Mouse (Mus musculus): ENCODE data around the gene Cers6. TPM values are rescaled to one million over a fixed set of nuclear protein-coding genes. Genes with fewer than 3 reads are reported as not detected.

Cers6 gene
- polyA plus RNA-seq, 1 experiment = 10.3 TPM

DNA sequence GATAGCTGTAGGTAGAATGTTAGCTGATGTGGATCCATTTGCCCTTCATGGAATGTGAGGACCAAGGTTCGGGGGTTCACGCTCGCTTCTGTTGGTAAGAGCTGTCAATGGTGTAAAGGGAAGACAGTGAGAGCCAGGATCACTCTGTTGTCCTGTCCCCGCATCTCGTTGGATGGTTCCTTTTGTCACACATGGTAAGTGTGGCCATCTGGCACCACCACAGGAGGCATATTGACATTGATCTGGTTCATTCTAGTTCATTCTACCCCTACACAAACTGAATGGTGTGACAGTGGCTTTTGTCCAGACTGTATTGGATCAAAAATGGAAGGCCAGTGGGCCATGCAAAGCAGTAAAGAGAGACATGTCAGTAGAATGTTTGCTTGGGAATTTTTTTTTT lies 142.8 kb downstream of the Cers6 start:
- H3K79me3 ChIP-seq (ENCODE audit: low read depth) = no peaks in the 10 kb centered on the region
- peaks cover 7% of the 10 kb centered on the region for H3K36me3 ChIP-seq (ENCODE audit: control insufficient read depth, insufficient read depth)
- no peak overlapping the region for H3ac ChIP-seq (ENCODE audit: control insufficient read depth, insufficient read length, low read depth)
- TF ChIP-seq MAX (IDR thresholded peaks at IDR 0.05) (no peak), USF1 (IDR thresholded peaks at IDR 0.05; ENCODE audit: low read depth) (no peak), CEBPB (IDR thresholded peaks at IDR 0.05; ENCODE audit: low read depth) (no peak), CTCF (IDR thresholded peaks at IDR 0.05; ENCODE audit: control insufficient read depth, insufficient read depth, insufficient read length) (no peak), MYOD1 (IDR thresholded peaks at IDR 0.05; ENCODE audit: control insufficient read depth, insufficient read length, low read depth) (no peak), FOSL1 (IDR thresholded peaks at IDR 0.05; ENCODE audit: insufficient read depth, low read length, poor library complexity, severe bottlenecking) (no peak), MYOG (IDR thresholded peaks at IDR 0.05; ENCODE audit: control insufficient read depth, extremely low read depth, insufficient read length) (no peak)
- peaks cover 12% of the 10 kb centered on the region for H3K79me2 ChIP-seq (ENCODE audit: control insufficient read depth, insufficient read depth)
- H3K27me3 ChIP-seq (ENCODE audit: control insufficient read depth, insufficient read depth, insufficient read length) = no peaks in the 10 kb centered on the region
- no peak overlapping the region for H3K4me3 ChIP-seq (ENCODE audit: insufficient read depth, poor library complexity, severe bottlenecking)

DNA sequence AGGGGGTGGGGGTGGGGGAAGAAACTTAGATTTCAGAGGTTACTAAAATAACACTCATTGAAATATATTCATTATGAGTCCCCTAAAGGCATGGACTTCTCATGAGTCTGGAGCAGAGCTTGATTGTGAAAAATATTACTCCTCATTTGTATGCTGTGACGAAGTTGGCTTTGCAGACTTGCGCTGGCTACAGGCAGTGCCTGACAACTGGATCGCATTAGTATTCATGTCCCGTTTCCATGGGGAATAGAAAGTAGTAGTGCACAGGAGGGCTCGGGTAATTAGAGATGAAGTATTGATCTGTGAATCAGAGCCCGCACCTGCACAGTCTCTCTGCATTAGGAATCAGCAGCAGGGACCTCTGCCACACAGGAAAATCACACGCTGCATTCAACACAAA lies 150.2 kb downstream of the Cers6 start:
- Histone ChIP-seq H3ac (ENCODE audit: control insufficient read depth, insufficient read length, low read depth) (no peak overlapping the region), H3K79me2 (ENCODE audit: control insufficient read depth, insufficient read depth) (peaks cover 13% of the 10 kb centered on the region), H3K79me3 (ENCODE audit: low read depth) (peaks cover 2% of the 10 kb centered on the region), H3K27me3 (ENCODE audit: control insufficient read depth, insufficient read depth, insufficient read length) (no peaks in the 10 kb centered on the region), H3K4me3 (ENCODE audit: insufficient read depth, poor library complexity, severe bottlenecking) (no peak overlapping the region), H3K36me3 (ENCODE audit: control insufficient read depth, insufficient read depth) (no peaks in the 10 kb centered on the region)
- TF ChIP-seq CEBPB (IDR thresholded peaks at IDR 0.05; ENCODE audit: low read depth) (no peak), MYOG (IDR thresholded peaks at IDR 0.05; ENCODE audit: control insufficient read depth, extremely low read depth, insufficient read length) (no peak), CTCF (IDR thresholded peaks at IDR 0.05; ENCODE audit: control insufficient read depth, insufficient read depth, insufficient read length) (no peak), FOSL1 (IDR thresholded peaks at IDR 0.05; ENCODE audit: insufficient read depth, low read length, poor library complexity, severe bottlenecking) (no peak), MAX (IDR thresholded peaks at IDR 0.05) (no peak), MYOD1 (IDR thresholded peaks at IDR 0.05; ENCODE audit: control insufficient read depth, insufficient read length, low read depth) (no peak), USF1 (IDR thresholded peaks at IDR 0.05; ENCODE audit: low read depth) (no peak)

DNA sequence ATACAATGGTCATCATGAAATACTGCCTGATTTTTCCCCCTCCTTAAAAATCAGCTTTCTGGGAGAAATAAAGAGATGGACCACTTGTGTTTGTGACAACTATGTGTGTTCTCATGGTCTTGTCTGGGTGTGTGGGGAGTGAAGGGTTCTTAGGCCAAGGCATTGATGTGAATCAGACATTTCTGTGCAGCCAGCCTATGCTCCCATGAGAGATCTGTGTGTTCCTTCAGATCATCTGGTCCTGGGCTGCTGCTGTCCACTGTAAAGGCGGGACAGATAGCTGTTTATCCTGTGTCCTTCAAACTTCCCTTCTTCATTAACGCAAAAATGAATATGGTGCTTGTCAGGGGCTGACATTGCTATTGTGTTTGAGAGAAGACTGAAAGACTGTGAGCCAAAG lies 150.6 kb downstream of the Cers6 start:
- no peaks in the 10 kb centered on the region for H3K27me3 ChIP-seq (ENCODE audit: control insufficient read depth, insufficient read depth, insufficient read length)
- H3K79me3 ChIP-seq (ENCODE audit: low read depth) = peaks cover 2% of the 10 kb centered on the region
- no peak overlapping the region for H3K4me3 ChIP-seq (ENCODE audit: insufficient read depth, poor library complexity, severe bottlenecking)
- H3K79me2 ChIP-seq (ENCODE audit: control insufficient read depth, insufficient read depth) = peaks cover 11% of the 10 kb centered on the region
- no peaks in the 10 kb centered on the region for H3K36me3 ChIP-seq (ENCODE audit: control insufficient read depth, insufficient read depth)
- H3ac ChIP-seq (ENCODE audit: control insufficient read depth, insufficient read length, low read depth) = no peak overlapping the region
- TF ChIP-seq CEBPB (IDR thresholded peaks at IDR 0.05; ENCODE audit: low read depth) (no peak), MYOD1 (IDR thresholded peaks at IDR 0.05; ENCODE audit: control insufficient read depth, insufficient read length, low read depth) (no peak), FOSL1 (IDR thresholded peaks at IDR 0.05; ENCODE audit: insufficient read depth, low read length, poor library complexity, severe bottlenecking) (no peak), CTCF (IDR thresholded peaks at IDR 0.05; ENCODE audit: control insufficient read depth, insufficient read depth, insufficient read length) (no peak), USF1 (IDR thresholded peaks at IDR 0.05; ENCODE audit: low read depth) (no peak), MAX (IDR thresholded peaks at IDR 0.05) (no peak), MYOG (IDR thresholded peaks at IDR 0.05; ENCODE audit: control insufficient read depth, extremely low read depth, insufficient read length) (no peak)

GRCm38 (mm10) chr2:69014241-69014640 lies 153.0 kb downstream of the Cers6 start:
- TF ChIP-seq MAX (IDR thresholded peaks at IDR 0.05) (no peak), CEBPB (IDR thresholded peaks at IDR 0.05; ENCODE audit: low read depth) (no peak), FOSL1 (IDR thresholded peaks at IDR 0.05; ENCODE audit: insufficient read depth, low read length, poor library complexity, severe bottlenecking) (no peak), MYOD1 (IDR thresholded peaks at IDR 0.05; ENCODE audit: control insufficient read depth, insufficient read length, low read depth) (no peak), MYOG (IDR thresholded peaks at IDR 0.05; ENCODE audit: control insufficient read depth, extremely low read depth, insufficient read length) (no peak), USF1 (IDR thresholded peaks at IDR 0.05; ENCODE audit: low read depth) (no peak), CTCF (IDR thresholded peaks at IDR 0.05; ENCODE audit: control insufficient read depth, insufficient read depth, insufficient read length) (no peak)
- no peaks in the 10 kb centered on the region for H3K27me3 ChIP-seq (ENCODE audit: control insufficient read depth, insufficient read depth, insufficient read length)
- H3ac ChIP-seq (ENCODE audit: control insufficient read depth, insufficient read length, low read depth) = no peak overlapping the region
- peaks cover 2% of the 10 kb centered on the region for H3K79me3 ChIP-seq (ENCODE audit: low read depth)
- no peaks in the 10 kb centered on the region for H3K36me3 ChIP-seq (ENCODE audit: control insufficient read depth, insufficient read depth)
- no peak overlapping the region for H3K4me3 ChIP-seq (ENCODE audit: insufficient read depth, poor library complexity, severe bottlenecking)
- peaks cover 8% of the 10 kb centered on the region for H3K79me2 ChIP-seq (ENCODE audit: control insufficient read depth, insufficient read depth)

DNA sequence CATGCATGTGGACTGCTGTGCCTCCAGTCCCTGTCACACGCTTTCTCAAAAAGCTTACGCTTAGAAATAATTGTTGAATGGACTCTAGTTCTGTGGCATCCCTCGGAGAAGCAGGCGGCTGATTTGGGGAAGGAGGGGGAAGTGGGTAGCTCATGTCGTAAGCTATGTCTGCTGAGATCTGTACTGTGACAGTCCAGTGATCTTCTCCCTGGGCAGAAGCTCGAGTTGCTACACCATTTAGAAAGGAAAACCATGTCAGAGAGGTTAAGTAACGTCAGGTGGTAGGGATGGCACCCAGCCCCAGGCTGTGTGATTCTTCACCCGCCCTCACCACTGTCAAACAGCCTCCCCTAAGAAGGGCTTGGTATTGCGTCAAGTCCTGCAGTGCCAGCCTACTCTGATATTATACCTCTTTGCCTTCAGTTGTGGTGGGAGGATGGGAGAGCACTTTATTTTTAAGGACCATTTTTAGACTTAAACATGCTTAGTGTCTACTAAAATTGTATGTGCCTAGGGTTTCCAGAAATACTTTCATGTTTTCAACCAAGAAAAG lies 154.0 kb downstream of the Cers6 start:
- H3K79me3 ChIP-seq (ENCODE audit: low read depth) = peaks cover 2% of the 10 kb centered on the region
- H3K27me3 ChIP-seq (ENCODE audit: control insufficient read depth, insufficient read depth, insufficient read length) = no peaks in the 10 kb centered on the region
- no peak overlapping the region for H3ac ChIP-seq (ENCODE audit: control insufficient read depth, insufficient read length, low read depth)
- no peaks in the 10 kb centered on the region for H3K36me3 ChIP-seq (ENCODE audit: control insufficient read depth, insufficient read depth)
- peaks cover 8% of the 10 kb centered on the region for H3K79me2 ChIP-seq (ENCODE audit: control insufficient read depth, insufficient read depth)
- H3K4me3 ChIP-seq (ENCODE audit: insufficient read depth, poor library complexity, severe bottlenecking) = no peak overlapping the region
- TF ChIP-seq USF1 (IDR thresholded peaks at IDR 0.05; ENCODE audit: low read depth) = no peak
- TF ChIP-seq MAX (IDR thresholded peaks at IDR 0.05) = no peak
- TF ChIP-seq MYOD1 (IDR thresholded peaks at IDR 0.05; ENCODE audit: control insufficient read depth, insufficient read length, low read depth) = no peak
- TF ChIP-seq MYOG (IDR thresholded peaks at IDR 0.05; ENCODE audit: control insufficient read depth, extremely low read depth, insufficient read length) = no peak
- no peak for TF ChIP-seq FOSL1 (IDR thresholded peaks at IDR 0.05; ENCODE audit: insufficient read depth, low read length, poor library complexity, severe bottlenecking)
- no peak for TF ChIP-seq CTCF (IDR thresholded peaks at IDR 0.05; ENCODE audit: control insufficient read depth, insufficient read depth, insufficient read length)
- no peak for TF ChIP-seq CEBPB (IDR thresholded peaks at IDR 0.05; ENCODE audit: low read depth)
